Mouse (Mus musculus): Measurements from ENCODE around the gene Phactr1. TPM values are rescaled to one million over a fixed set of nuclear protein-coding genes. Genes with fewer than 3 reads are reported as not detected.

The Phactr1 gene
- polyA plus RNA-seq, 1 experiment from 2014 or later, result 32.4 TPM

DNA sequence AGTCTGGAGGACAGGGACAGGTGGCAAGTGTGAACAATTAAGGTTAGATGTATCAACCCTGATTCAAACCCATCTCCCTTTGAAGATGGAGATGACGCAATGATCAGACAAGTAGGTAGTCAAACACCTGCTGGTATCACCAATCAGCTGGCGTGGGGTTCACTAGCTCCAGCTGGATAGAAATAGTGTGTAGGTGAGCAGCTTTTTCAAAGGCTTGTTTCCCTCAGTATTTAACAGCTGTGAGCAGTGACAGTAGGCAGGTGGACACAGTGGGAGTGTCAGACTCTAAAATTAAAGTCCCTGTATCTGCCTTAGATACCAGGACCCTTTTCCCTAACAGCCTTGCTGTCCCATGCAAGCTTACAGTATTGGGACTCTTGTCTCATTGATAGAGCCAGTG lies 221.4 kb downstream of the Phactr1 start:
- Histone ChIP-seq H3K4me1 (replicated peaks; ENCODE audit: insufficient read depth, low read length) (no peaks in the 10 kb centered on the region), H3K27me3 (ENCODE audit: insufficient read depth, low read length) (no peaks in the 10 kb centered on the region), H3K36me3 (ENCODE audit: insufficient read depth, low read length) (no peaks in the 10 kb centered on the region), H3K9ac (ENCODE audit: low read depth, low read length) (no peak overlapping the region), H3K4me2 (ENCODE audit: low read length) (no peak overlapping the region), H3K4me3 (replicated peaks; ENCODE audit: low read depth, low read length) (no peak overlapping the region), H3K27ac (no peak overlapping the region), H3K9me3 (replicated peaks; ENCODE audit: low read length) (no peaks in the 10 kb centered on the region)
- no peak for DNase-seq (ENCODE audit: low spot score)
- TF ChIP-seq CTCF (IDR thresholded peaks at IDR 0.05; ENCODE audit: low read depth), result no peak
- ATAC-seq (replicated peaks; ENCODE audit: low FRiP score, low read depth), result no peak
- 93% methylated on average over 2 of the region's 2 CpGs for WGBS

GRCm38 (mm10) chr13:42902859-42903258 lies 222.4 kb downstream of the Phactr1 start:
- peak; percentile 47; the same call in 1 of the 2 replicates for TF ChIP-seq CTCF (IDR thresholded peaks at IDR 0.05; ENCODE audit: low read depth)
- no peak for ATAC-seq (replicated peaks; ENCODE audit: low FRiP score, low read depth)

GRCm38 (mm10) chr13:42905818-42906217 lies 225.4 kb downstream of the Phactr1 start:
- no peak overlapping the region for H3K4me3 ChIP-seq (replicated peaks; ENCODE audit: low read depth, low read length)
- H3K36me3 ChIP-seq (ENCODE audit: insufficient read depth, low read length), result no peaks in the 10 kb centered on the region
- 85% methylated on average over 4 of the region's 4 CpGs for WGBS
- no peak overlapping the region for H3K4me2 ChIP-seq (ENCODE audit: low read length)
- DNase-seq (ENCODE audit: low spot score) (no peak), ATAC-seq (replicated peaks; ENCODE audit: low FRiP score, low read depth) (no peak)
- no peak overlapping the region for H3K9ac ChIP-seq (ENCODE audit: low read depth, low read length)
- no peaks in the 10 kb centered on the region for H3K4me1 ChIP-seq (replicated peaks; ENCODE audit: insufficient read depth, low read length)
- H3K27ac ChIP-seq, result no peak overlapping the region
- TF ChIP-seq CTCF (IDR thresholded peaks at IDR 0.05; ENCODE audit: low read depth), result no peak
- no peaks in the 10 kb centered on the region for H3K9me3 ChIP-seq (replicated peaks; ENCODE audit: low read length)
- no peaks in the 10 kb centered on the region for H3K27me3 ChIP-seq (ENCODE audit: insufficient read depth, low read length)

More at GRCm38 (mm10) chr13:42902859-42903258, 222.4 kb downstream of the Phactr1 start:
- whole genome bisulfite sequencing, result 84% methylated on average over 3 of the region's 3 CpGs
- Histone ChIP-seq H3K9ac (ENCODE audit: low read depth, low read length) (no peak overlapping the region), H3K9me3 (replicated peaks; ENCODE audit: low read length) (no peaks in the 10 kb centered on the region), H3K4me1 (replicated peaks; ENCODE audit: insufficient read depth, low read length) (no peaks in the 10 kb centered on the region), H3K27me3 (ENCODE audit: insufficient read depth, low read length) (no peaks in the 10 kb centered on the region), H3K27ac (no peak overlapping the region), H3K36me3 (ENCODE audit: insufficient read depth, low read length) (no peaks in the 10 kb centered on the region), H3K4me2 (ENCODE audit: low read length) (no peak overlapping the region), H3K4me3 (replicated peaks; ENCODE audit: low read depth, low read length) (no peak overlapping the region)
- no peak for DNase-seq (ENCODE audit: low spot score)

DNA sequence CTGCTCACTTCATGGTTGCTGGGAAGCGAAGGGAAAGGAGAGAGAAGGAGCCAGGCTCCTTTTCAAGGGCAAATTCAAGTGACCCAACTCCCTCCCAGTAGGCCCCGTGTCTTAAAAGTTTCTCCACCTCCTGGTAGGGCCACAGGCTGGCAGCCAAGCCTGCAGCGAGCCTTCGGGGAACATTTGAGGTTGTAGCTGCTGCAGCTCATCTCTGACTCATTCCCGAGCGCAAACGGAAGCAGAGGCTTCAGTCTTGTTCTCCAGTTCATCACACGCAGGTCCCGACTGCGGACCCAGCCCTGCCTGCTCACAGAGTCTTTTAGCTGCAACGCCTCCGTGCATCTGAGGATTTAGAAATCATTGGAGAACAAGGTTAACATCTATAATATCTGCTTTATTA lies 226.6 kb downstream of the Phactr1 start:
- no peaks in the 10 kb centered on the region for H3K9me3 ChIP-seq (replicated peaks; ENCODE audit: low read length)
- TF ChIP-seq CTCF (IDR thresholded peaks at IDR 0.05; ENCODE audit: low read depth), result no peak
- no peaks in the 10 kb centered on the region for H3K27me3 ChIP-seq (ENCODE audit: insufficient read depth, low read length)
- no peaks in the 10 kb centered on the region for H3K36me3 ChIP-seq (ENCODE audit: insufficient read depth, low read length)
- 87% methylated on average over 12 of the region's 12 CpGs for WGBS
- no peak overlapping the region for H3K9ac ChIP-seq (ENCODE audit: low read depth, low read length)
- H3K4me2 ChIP-seq (ENCODE audit: low read length), result no peak overlapping the region
- no peak overlapping the region for H3K27ac ChIP-seq
- H3K4me1 ChIP-seq (replicated peaks; ENCODE audit: insufficient read depth, low read length), result no peaks in the 10 kb centered on the region
- no peak overlapping the region for H3K4me3 ChIP-seq (replicated peaks; ENCODE audit: low read depth, low read length)
- DNase-seq (ENCODE audit: low spot score), result no peak
- ATAC-seq (replicated peaks; ENCODE audit: low FRiP score, low read depth), result no peak

DNA sequence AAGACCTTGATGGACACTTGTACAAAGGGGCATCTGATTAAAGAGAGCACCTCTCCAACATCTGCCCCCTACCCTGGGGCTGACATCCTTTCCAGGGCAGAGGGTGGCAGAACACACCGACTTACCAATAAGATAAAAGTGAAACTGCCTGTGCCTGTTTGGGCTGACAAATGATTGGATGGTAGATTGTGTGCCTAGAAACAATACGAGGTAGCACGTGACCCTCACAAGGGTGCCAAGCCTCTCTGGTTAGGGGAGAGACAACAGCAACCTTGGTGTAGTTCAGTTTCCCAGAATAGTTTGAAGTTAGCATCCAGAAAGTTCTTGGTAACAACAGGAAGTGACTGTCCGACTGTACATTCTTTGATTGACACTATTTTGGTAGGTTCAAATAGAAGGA lies 234.7 kb downstream of the Phactr1 start:
- no peak for TF ChIP-seq CTCF (IDR thresholded peaks at IDR 0.05; ENCODE audit: low read depth)
- H3K9me3 ChIP-seq (replicated peaks; ENCODE audit: low read length), result no peaks in the 10 kb centered on the region
- WGBS, result 78% methylated on average over 4 of the region's 4 CpGs
- H3K4me2 ChIP-seq (ENCODE audit: low read length), result no peak overlapping the region
- H3K4me1 ChIP-seq (replicated peaks; ENCODE audit: insufficient read depth, low read length), result no peaks in the 10 kb centered on the region; the same call in 1 of the 2 replicates
- no peaks in the 10 kb centered on the region for H3K27me3 ChIP-seq (ENCODE audit: insufficient read depth, low read length)
- no peak for DNase-seq (ENCODE audit: low spot score)
- H3K4me3 ChIP-seq (replicated peaks; ENCODE audit: low read depth, low read length), result no peak overlapping the region
- no peaks in the 10 kb centered on the region for H3K36me3 ChIP-seq (ENCODE audit: insufficient read depth, low read length)
- no peak overlapping the region for H3K27ac ChIP-seq
- H3K9ac ChIP-seq (ENCODE audit: low read depth, low read length), result no peak overlapping the region
- ATAC-seq (replicated peaks; ENCODE audit: low FRiP score, low read depth), result no peak

GRCm38 (mm10) chr13:42915851-42916193 lies 235.4 kb downstream of the Phactr1 start:
- H3K9me3 ChIP-seq (replicated peaks; ENCODE audit: low read length), result no peaks in the 10 kb centered on the region
- peak overlapping the region; percentile 99 for H3K4me2 ChIP-seq (ENCODE audit: low read length)
- TF ChIP-seq CTCF (IDR thresholded peaks at IDR 0.05; ENCODE audit: low read depth), result no peak
- H3K4me3 ChIP-seq (replicated peaks; ENCODE audit: low read depth, low read length), result peak overlapping the region; percentile 67
- ATAC-seq (replicated peaks; ENCODE audit: low FRiP score, low read depth) (no peak), DNase-seq (ENCODE audit: low spot score) (no peak)
- H3K27ac ChIP-seq, result no peak overlapping the region; the same call in 1 of the 2 replicates
- H3K36me3 ChIP-seq (ENCODE audit: insufficient read depth, low read length), result no peaks in the 10 kb centered on the region
- no peaks in the 10 kb centered on the region for H3K27me3 ChIP-seq (ENCODE audit: insufficient read depth, low read length)
- H3K9ac ChIP-seq (ENCODE audit: low read depth, low read length), result peak overlapping the region; percentile 63; the same call in 1 of the 2 replicates
- 20% methylated on average over 6 of the region's 6 CpGs for WGBS
- no peaks in the 10 kb centered on the region; the same call in 1 of the 2 replicates for H3K4me1 ChIP-seq (replicated peaks; ENCODE audit: insufficient read depth, low read length)

All from kidney, postnatal 0 days (tissue).